Mouse (Mus musculus) hindbrain, embryonic 14.5 days (tissue): Measurements from ENCODE around the gene Kif26b. TPM values are rescaled to one million over a fixed set of nuclear protein-coding genes. Genes with fewer than 3 reads are reported as not detected.

Experiments used
- ATAC-seq: fragments of 200-750 bp; cut with Nextera tagmentation; 2 replicates; pipeline ENCODE4 v1.8.0; 2017; ENCODE audit warnings: moderate number of reproducible peaks, mild to moderate bottlenecking, moderate TSS enrichment, moderate library complexity; ENCODE audit not compliant: low FRiP score
- DNase-seq: peaks from one replicate; pipeline ENCODE4 v3.0.0-alpha.2; 2015; ENCODE audit warnings: low spot score
- H3K27ac ChIP-seq: fragments of 300-500 bp; sonication (generic); 2 replicates; pipeline ENCODE4 v1.5.1; 2014; ENCODE audit warnings: mild to moderate bottlenecking, moderate library complexity
- H3K27me3 ChIP-seq: fragments of 300-500 bp; sonication (generic); 2 replicates; pipeline ENCODE4 v1.6.1; 2014; ENCODE audit warnings: mild to moderate bottlenecking, low read length, mixed read lengths; ENCODE audit not compliant: control insufficient read depth, insufficient read depth
- H3K36me3 ChIP-seq: fragments of 300-500 bp; sonication (generic); replicated peaks from 2 replicates; pipeline ENCODE4 v1.6.1; 2014; ENCODE audit not compliant: control insufficient read depth, insufficient read depth
- H3K4me1 ChIP-seq: fragments of 300-500 bp; sonication (generic); replicated peaks from 2 replicates; pipeline ENCODE4 v1.6.1; 2014; ENCODE audit warnings: antibody characterized with exemption, low read length, mixed read lengths; ENCODE audit not compliant: control insufficient read depth, insufficient read depth
- H3K4me2 ChIP-seq: fragments of 300-500 bp; sonication (generic); replicated peaks from 2 replicates; pipeline ENCODE4 v1.6.1; 2014; ENCODE audit warnings: mild to moderate bottlenecking, moderate library complexity
- H3K4me3 ChIP-seq: fragments of 300-500 bp; sonication (generic); replicated peaks from 2 replicates; pipeline ENCODE4 v1.5.1; 2014; ENCODE audit warnings: mild to moderate bottlenecking, low read length
- H3K9ac ChIP-seq: fragments of 300-500 bp; sonication (generic); 2 replicates; pipeline ENCODE4 v1.6.1; 2014
- H3K9me3 ChIP-seq: fragments of 300-500 bp; sonication (generic); 2 replicates; pipeline ENCODE4 v1.6.1; 2016; ENCODE audit warnings: low read length; ENCODE audit not compliant: control insufficient read depth
- WGBS: fragments of 180-500 bp; shearing (Covaris S2); extraction: QIAGEN DNeasy Blood & Tissue Kit; methylation state at CpG from one replicate; pipeline ENCODE4 v1.1.7; 2014; 5-methylcytosine and 5-hydroxymethylcytosine counted together
- polyA plus RNA-seq: library from polyadenylated mRNA; unstranded; fragments of >200 nt; fragmentation: Nextera tagmentation; extraction: Ambion mirVana; gene quantifications from 2 replicates; pipeline ENCODE4 v1.2.1, GENCODE M21; 2014

Gene Kif26b
- polyA plus RNA-seq, 1 experiment from 2014 or later = 15.8 TPM

DNA sequence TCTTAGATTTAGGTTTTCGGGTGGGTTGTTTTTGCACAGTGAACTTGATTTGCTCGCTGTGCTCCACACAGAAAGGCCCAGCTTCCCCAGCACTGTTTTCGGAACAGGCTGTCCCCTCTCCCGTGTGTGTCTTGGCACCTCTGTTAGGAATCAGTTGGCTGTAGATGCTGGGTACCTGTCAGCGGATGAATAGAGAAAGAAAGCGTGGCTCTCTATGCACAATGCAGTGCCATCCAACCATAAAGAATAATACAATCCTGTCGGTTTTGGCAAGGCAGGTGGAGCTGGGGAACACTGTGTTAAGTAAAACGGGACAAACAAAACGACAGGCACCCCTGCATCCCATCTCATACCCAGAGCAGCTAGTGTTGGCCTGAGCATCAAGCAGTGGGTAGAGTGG is 220.9 kb downstream of the Kif26b start:
- H3K4me2 ChIP-seq = no peak overlapping the region
- no peak overlapping the region for H3K4me3 ChIP-seq
- H3K9me3 ChIP-seq = no peaks in the 10 kb centered on the region; the same call in 1 of the 2 replicates
- no peak overlapping the region for H3K27ac ChIP-seq
- 84% methylated on average over 9 of the region's 9 CpGs for WGBS
- no peaks in the 10 kb centered on the region for H3K27me3 ChIP-seq
- H3K4me1 ChIP-seq = peaks cover 15% of the 10 kb centered on the region
- H3K36me3 ChIP-seq = no peaks in the 10 kb centered on the region
- ATAC-seq = no peak
- no peak overlapping the region for H3K9ac ChIP-seq
- DNase-seq = no peak

- 50% methylated on average over 3 of the region's 3 CpGs for WGBS
- Histone ChIP-seq H3K4me2 (no peak overlapping the region), H3K9ac (no peak overlapping the region), H3K9me3 (no peaks in the 10 kb centered on the region), H3K27me3 (no peaks in the 10 kb centered on the region), H3K36me3 (no peaks in the 10 kb centered on the region), H3K4me1 (no peaks in the 10 kb centered on the region), H3K27ac (no peak overlapping the region), H3K4me3 (no peak overlapping the region)
- DNase-seq (no peak), ATAC-seq (no peak)
These were observed 229.5 kb downstream of the Kif26b start for GRCm38 (mm10) chr1:178758441-178758840.

GRCm38 (mm10) chr1:178762125-178762741 is 233.3 kb downstream of the Kif26b start:
- Histone ChIP-seq H3K9ac (no peak overlapping the region), H3K4me3 (no peak overlapping the region), H3K4me2 (no peak overlapping the region), H3K9me3 (no peaks in the 10 kb centered on the region), H3K36me3 (no peaks in the 10 kb centered on the region), H3K27me3 (no peaks in the 10 kb centered on the region), H3K4me1 (peaks cover 6% of the 10 kb centered on the region; the same call in 1 of the 2 replicates), H3K27ac (no peak overlapping the region)
- DNase-seq = no peak
- ATAC-seq = no peak
- 64% methylated on average over 3 of the region's 3 CpGs for WGBS

GRCm38 (mm10) chr1:178764914-178765313 is 236.0 kb downstream of the Kif26b start:
- H3K4me2 ChIP-seq = no peak overlapping the region
- no peaks in the 10 kb centered on the region for H3K36me3 ChIP-seq
- 57% methylated on average over 4 of the region's 4 CpGs for WGBS
- no peak overlapping the region for H3K4me3 ChIP-seq
- H3K27me3 ChIP-seq = no peaks in the 10 kb centered on the region
- peaks cover 6% of the 10 kb centered on the region; the same call in 1 of the 2 replicates for H3K4me1 ChIP-seq
- no peak overlapping the region for H3K9ac ChIP-seq
- DNase-seq (no peak), ATAC-seq (no peak)
- H3K27ac ChIP-seq = no peak overlapping the region
- no peaks in the 10 kb centered on the region for H3K9me3 ChIP-seq

- WGBS = 73% methylated on average over 2 of the region's 2 CpGs
These were observed 236.7 kb downstream of the Kif26b start for GRCm38 (mm10) chr1:178765650-178766049.

GRCm38 (mm10) chr1:178768976-178769375 is 240.1 kb downstream of the Kif26b start:
- Histone ChIP-seq H3K9me3 (no peaks in the 10 kb centered on the region), H3K9ac (no peak overlapping the region), H3K4me3 (no peak overlapping the region), H3K27ac (no peak overlapping the region), H3K36me3 (no peaks in the 10 kb centered on the region), H3K4me2 (no peak overlapping the region), H3K4me1 (peaks cover 6% of the 10 kb centered on the region; the same call in 1 of the 2 replicates), H3K27me3 (no peaks in the 10 kb centered on the region)
- 90% methylated on average over 4 of the region's 4 CpGs for WGBS
- DNase-seq (no peak), ATAC-seq (no peak)

More at GRCm38 (mm10) chr1:178765650-178766049, 236.7 kb downstream of the Kif26b start:
- H3K36me3 ChIP-seq = no peaks in the 10 kb centered on the region
- no peak overlapping the region for H3K4me2 ChIP-seq
- no peak overlapping the region for H3K4me3 ChIP-seq
- no peak overlapping the region for H3K27ac ChIP-seq
- no peaks in the 10 kb centered on the region for H3K9me3 ChIP-seq
- ATAC-seq (no peak), DNase-seq (no peak)
- peaks cover 6% of the 10 kb centered on the region; the same call in 1 of the 2 replicates for H3K4me1 ChIP-seq
- H3K27me3 ChIP-seq = no peaks in the 10 kb centered on the region
- H3K9ac ChIP-seq = no peak overlapping the region

DNA sequence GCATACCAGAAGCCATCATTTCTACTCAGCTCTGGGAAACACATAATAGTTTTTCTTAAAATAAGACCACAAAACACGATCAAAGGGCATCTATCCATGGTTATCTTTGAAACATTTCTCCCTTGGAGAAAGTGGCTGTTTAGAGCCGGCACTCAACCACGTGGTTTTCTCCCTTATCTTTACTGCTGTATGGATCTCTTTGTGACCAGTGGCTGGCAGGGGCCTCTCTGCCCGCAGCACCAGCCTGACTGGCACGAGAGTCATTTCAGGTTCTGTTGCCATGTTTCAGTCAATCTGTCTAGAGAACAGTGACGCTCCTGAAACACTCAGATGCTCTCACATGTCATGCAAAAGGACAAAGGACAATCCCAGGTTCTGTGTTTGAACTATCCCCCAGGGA is 241.1 kb downstream of the Kif26b start:
- ATAC-seq (no peak), DNase-seq (no peak)
- 83% methylated on average over 6 of the region's 6 CpGs for WGBS
- Histone ChIP-seq H3K27me3 (no peaks in the 10 kb centered on the region), H3K4me2 (no peak overlapping the region), H3K9ac (no peak overlapping the region), H3K36me3 (no peaks in the 10 kb centered on the region), H3K4me3 (no peak overlapping the region), H3K27ac (no peak overlapping the region), H3K9me3 (no peaks in the 10 kb centered on the region), H3K4me1 (peaks cover 2% of the 10 kb centered on the region; the same call in 1 of the 2 replicates)

GRCm38 (mm10) chr1:178770626-178771362 is 241.9 kb downstream of the Kif26b start:
- no peak for DNase-seq
- 61% methylated on average over 6 of the region's 7 CpGs for WGBS
- no peak overlapping the region for H3K4me3 ChIP-seq
- H3K27me3 ChIP-seq = no peaks in the 10 kb centered on the region
- ATAC-seq = no peak
- no peak overlapping the region for H3K9ac ChIP-seq
- no peaks in the 10 kb centered on the region for H3K9me3 ChIP-seq
- no peaks in the 10 kb centered on the region for H3K36me3 ChIP-seq
- no peak overlapping the region for H3K4me2 ChIP-seq
- H3K4me1 ChIP-seq = no peaks in the 10 kb centered on the region
- H3K27ac ChIP-seq = no peak overlapping the region

- WGBS = 24% methylated on average over 2 of the region's 2 CpGs
These were observed 250.8 kb downstream of the Kif26b start for GRCm38 (mm10) chr1:178779742-178780141.

More at GRCm38 (mm10) chr1:178779742-178780141, 250.8 kb downstream of the Kif26b start:
- Histone ChIP-seq H3K4me3 (no peak overlapping the region), H3K27me3 (no peaks in the 10 kb centered on the region), H3K9ac (no peak overlapping the region), H3K36me3 (no peaks in the 10 kb centered on the region), H3K9me3 (no peaks in the 10 kb centered on the region), H3K4me1 (no peaks in the 10 kb centered on the region), H3K4me2 (no peak overlapping the region), H3K27ac (no peak overlapping the region)
- no peak for ATAC-seq
- DNase-seq = no peak
